Mouse (Mus musculus) right cerebral cortex, postnatal 4 days (tissue): ENCODE results near the gene Slc16a14.
"Not testable (repeated sequence)": the region's sequence is repeated elsewhere in the genome, so short reads cannot be mapped to it uniquely, and the experiment has no call there.

Experiments
- DNase-seq: peaks from one replicate; pipeline ENCODE4 v3.0.0-alpha.2; 2022

Slc16a14 gene

DNA sequence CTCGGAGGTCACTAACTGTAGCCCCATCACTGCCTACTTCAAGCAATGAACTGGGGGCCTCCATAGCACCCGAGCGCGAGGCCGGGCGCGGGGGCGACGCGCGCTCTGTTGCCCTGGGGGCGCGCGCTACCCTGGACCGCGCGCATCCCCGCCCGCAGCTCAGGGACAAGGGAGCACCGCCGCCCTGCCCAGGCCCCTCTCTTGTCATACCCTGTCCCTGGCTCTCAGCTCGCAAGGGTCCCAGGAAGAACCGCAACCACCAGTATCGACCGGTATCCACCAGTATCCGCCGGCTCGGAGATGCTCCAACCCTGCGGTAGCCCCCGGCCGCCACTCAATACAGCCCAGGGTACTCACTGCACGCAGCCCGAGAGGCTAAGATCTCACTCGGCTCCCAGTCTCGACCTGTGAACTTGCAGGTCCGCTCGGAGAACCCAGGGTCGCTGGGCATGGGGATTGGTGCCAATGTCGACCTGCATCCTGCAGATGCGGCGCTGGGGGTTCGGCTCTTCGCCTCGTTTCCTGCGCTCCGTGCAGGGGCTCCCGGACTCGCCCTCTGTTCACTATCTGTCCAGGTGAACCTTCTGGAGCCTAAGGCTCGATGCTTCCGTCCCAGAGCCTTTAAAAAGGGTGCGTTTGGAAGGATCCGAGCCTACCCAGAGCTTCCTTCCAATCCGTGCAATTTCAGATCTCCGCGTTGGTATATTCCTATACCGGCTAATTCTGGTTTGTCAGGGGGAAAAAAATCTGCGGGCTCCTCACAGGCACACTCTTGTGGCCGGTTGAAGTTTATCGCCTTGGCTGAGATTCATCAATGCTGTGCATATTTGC lies at the start of gene Slc16a14:
Gene Slc16a14, minus strand, starts transcription at position 632 of the 831 bp plus-strand sequence.
- DNase-seq = peak; percentile 65

DNA sequence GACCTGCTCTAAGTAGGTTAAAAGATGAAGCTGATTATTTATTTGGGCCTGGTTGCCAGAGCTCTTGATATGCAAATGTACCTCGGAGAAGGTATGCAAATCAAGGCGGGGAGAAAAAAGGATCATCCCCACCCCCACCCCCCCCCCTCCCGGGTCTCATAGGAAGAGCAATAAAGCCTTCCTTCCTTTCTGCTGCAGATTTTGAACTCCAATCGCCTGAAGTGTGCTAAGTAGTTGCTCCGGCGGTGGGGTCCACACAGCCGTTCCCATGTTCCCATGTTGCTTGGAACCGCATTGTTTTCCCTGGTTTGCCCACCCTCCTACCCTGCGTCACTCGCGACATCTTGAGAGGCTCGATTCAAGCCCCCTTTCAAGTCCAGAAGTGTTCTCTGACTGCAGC lies 26.8 kb upstream of the Slc16a14 start:
- not testable (repeated sequence) for DNase-seq

DNA sequence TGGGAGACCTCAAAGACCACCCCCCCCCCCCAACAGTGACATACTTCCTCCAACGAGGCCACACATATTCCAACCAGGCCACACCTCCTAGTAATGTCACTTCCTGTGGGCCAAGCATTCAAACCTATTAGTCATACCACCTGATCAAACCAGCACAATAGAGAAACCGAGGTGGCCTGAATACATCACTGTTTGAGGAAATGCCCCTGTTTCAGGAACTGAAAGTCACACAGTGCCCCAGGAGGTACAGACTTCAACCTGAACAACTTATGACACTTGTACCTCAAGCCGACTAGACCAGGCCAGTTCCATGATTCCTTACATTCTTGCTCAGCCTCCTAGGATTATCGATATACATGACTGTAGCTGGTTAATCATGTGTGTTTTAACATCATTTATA lies 22.8 kb upstream of the Slc16a14 start:
- not testable (repeated sequence) for DNase-seq

DNA sequence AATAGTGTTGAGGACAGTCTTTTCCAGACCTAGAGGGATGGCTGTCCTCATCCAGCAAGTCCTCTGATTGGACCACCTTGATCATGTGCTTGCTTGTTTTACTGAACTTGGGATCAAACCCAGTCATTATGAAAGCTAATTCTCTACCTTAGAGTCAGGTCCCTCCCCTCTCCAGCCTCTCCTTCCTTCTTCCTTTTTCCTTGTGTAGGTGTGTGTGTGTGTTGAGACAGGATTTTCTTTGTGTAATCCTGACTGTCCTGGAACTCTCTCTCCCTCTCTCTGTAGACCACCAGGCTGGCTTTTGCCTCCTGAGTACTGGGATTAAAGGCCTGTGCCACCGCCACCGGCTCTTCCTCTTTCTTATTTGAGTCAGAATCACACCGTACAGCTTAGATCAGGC lies 21.8 kb upstream of the Slc16a14 start:
- not testable (repeated sequence) for DNase-seq

DNA sequence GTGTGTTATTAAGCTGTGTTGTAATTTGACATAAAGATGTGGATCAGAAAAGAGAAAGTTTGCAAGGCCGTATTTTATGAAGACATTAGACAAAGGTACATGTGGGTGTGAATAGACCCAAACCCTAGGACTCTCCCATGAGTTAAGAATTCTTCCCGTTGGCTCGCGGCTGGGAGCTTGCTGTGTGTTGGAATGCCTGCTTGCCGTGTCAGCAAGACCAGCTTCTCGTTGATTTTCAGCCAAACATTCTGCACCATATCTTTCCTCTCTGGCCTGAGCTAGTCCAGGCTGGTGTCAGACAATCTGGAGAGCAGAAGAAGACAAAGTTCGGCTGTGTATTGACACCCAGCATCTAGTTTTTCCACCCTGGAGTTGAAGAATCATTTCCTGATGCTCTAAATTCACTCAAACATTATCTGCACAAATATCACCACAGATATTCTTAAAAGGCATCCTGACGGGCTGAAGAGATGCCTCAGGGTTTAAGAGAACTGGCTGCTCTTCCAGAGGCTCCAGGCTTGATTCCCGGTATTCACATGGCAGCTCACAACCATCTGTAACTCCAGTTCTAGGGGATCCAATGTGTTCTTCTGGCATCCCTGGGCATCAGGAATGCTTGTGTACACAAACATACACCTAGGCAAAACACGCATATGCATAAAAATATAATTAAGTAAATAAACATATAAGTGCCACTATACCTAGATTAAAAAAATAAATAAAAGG lies 17.7 kb upstream of the Slc16a14 start:
- no peak for DNase-seq

DNA sequence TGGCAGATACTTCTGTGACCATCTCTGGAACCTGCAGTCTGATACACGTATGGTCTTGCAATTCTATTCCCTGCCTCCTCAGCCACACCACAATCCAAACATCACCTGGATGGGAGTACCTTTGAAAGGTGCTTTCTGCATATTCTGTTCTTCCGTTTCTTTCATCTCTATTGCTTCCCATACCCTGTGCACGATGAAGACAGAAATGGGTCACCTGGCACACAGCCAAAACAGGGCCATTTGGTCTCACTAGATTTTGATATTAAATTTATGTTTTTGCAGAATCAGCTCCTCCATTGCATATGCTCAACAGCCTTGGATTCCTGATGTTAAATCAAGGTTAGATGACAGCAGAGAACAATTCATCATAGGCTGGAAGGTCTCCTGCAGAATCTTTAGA lies 16.6 kb upstream of the Slc16a14 start:
- no peak for DNase-seq

DNA sequence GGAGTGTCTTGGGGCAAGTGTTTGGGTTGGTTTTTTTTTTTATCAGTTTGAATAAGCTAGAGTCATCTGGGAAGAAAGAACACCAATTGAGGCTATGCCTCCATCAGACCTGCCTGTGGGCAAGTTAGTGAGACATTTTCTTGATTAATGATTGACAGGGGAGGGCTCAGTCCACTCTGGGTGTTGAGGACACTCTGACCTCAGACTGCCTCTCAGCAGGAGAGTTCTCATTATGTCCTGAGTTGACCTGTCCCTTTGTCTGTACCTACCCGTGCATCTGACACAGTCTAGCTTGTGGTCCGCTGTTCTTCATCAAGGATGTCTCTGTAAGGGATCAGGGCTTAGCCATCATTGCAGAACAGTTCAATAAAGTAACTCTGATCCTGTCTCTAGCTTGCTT lies 12.5 kb upstream of the Slc16a14 start:
- DNase-seq = no peak

DNA sequence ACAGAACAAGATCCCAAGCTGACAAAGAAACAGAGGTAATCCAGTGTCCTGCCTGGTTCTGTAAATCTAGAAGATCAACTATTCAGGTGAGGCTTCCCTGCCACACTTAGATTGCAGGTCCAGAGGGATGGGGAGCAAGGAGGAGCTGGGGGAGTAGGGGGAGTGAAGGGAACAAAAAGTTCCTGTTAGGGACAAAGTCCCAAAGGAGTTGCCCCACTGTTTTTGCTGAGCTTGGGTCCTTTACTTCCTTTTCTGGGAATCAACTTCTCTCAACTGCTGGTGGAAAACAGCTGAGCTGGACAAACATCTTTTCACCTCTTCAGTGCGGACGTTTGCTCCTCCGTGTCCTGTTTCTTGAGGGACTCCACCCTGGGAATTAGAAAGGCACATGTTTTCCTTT lies 11.0 kb upstream of the Slc16a14 start:
- DNase-seq = no peak

DNA sequence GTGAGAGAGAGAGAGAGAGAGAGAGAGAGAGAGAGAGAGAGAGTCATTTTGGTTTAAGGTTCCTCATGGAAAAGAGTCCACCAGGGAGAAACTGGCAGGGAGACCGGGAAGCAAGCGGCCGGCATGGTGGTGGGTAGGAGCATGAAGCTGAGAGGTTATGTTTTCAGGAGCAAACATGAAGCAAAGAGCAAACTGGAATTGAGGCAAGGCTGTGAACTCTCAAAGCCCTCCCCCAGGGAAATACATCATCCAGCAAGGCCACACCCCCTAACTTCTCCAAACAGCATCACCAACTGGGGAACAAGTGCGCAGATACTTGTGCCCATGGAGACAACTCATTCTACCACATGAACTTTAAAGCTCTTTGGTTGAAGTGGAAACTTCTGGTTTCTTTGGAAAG lies 8.6 kb upstream of the Slc16a14 start:
- DNase-seq = no peak

DNA sequence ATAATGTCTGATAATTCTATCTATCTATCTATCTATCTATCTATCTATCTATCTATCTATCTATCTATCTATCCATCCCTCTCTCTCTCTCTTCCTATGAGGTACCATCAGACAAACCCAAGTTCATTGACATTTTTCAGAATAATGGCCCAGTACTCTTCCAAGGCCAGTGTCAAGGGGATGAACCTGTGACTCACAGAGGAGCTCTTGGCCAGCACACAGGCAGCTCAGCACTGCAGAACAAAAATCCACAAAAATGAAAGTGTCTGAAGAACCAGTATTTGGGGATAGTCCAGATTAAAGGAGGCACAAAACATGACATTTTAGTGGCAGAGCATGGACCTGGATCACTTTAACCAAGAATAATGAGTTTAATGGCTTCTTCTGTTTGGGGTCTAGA lies 7.7 kb upstream of the Slc16a14 start:
- no peak for DNase-seq

DNA sequence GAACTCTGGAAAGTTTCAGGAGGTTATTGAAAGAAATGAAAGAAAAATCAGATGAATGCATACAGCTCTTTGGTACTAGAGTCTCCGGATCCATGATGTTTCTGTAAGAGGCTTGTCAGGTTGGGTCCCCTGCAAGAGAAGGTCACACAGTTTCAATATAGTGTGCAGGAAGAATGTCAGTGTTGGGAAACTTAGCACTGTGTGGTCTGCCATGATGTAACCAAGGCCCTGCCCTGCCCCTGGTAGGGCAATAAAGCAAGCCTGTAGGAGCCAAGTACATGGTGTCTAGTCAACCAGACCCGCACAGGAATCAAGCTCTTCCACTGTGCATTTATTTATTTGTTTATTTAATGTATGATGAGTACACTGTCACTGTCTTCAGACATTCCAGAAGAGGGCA lies 5.4 kb upstream of the Slc16a14 start:
- DNase-seq = no peak

DNA sequence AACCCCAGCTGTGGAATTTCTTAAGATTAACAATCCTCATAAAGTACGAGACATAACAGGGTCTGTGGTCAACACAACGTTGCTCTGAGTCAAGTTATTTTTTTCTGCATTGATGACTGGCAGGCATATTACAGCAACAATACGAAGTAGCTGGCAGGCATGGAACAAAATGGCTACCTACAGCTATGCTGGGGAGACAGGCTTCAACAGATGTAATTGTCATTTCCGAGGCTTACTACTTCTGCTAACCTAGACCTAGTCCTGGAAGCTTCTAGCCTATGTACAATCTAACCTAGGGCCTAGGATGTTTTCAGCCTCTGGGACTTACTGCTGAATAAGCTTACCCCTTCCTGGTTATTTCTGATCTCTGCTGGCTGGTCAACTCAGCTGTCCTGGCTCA lies 4.5 kb upstream of the Slc16a14 start:
- DNase-seq = no peak

DNA sequence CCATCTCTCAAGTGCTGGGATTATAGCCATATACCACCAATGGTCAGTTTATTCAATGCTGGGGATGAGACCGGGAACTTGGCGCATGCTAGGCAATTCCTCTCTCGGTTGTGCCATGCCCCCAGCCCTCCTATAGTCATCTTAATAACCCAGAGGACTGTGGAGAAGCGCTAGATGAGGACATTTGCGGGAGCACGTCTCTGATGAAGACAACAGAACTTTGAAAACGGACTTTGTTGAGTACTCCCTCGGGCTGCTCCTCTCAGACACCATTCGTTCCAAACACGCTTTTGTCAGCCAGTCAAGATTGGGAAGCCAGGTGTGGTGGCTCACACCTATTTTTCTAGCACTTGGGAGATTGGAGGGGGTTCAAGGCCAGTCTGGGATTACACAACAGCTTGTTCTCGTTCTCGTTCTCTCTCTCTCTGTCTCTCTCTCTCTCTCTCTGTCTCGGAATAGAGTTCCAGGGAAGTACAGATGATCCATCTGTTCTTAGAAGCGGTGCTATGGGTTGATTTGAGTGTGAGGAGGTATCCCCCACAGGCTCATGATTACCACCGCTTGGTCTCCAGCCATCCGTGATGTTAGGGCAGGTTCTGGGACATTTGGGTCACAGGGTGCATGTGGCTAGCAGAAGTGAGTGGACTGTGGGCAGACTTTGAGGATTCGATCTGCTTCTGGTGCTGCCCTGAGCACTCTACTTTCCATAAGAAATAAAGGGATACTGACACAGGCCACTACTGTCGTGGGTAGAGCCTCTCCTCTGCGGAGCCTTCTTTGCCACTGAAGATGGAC lies 2.0 kb upstream of the Slc16a14 start:
- DNase-seq = no peak

DNA sequence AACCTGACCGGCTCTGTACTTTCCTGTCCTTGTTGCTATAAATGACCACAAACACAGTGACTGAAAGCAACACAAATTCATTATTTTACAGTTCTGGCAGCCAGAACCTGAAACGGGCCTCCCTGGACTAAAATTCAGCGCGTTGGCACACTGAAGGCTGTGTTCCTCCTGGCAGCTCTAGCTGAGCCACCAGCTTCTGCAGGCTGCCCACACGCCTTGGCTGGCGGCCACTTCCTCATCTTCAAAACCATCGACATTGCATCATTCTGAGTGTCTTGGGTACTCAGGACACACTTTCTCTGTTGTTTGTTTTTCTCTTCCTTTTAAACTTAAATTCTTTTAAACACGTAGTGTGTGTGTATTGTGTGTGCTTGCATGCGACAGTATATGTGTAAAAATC lies 734 bp upstream of the Slc16a14 start:
- peak; percentile 71 for DNase-seq

DNA sequence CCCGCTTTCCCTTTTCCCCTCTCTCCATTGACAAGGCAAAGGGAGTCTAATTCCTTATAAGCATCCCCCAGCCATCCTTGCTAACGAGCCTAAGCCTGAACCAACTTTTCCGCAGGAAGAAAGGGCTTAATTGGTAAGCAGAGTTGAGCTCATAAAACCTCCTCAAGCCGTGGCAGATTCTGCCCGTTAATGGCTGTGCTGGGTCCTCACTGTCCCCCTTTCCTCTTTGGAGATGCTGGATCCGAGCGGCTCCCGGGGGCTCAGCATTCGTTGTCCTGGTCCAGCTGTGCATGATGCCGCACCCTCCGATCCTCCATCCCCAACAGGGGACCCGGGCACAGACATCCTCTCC lies 807 bp downstream of the Slc16a14 start:
- DNase-seq = no peak

DNA sequence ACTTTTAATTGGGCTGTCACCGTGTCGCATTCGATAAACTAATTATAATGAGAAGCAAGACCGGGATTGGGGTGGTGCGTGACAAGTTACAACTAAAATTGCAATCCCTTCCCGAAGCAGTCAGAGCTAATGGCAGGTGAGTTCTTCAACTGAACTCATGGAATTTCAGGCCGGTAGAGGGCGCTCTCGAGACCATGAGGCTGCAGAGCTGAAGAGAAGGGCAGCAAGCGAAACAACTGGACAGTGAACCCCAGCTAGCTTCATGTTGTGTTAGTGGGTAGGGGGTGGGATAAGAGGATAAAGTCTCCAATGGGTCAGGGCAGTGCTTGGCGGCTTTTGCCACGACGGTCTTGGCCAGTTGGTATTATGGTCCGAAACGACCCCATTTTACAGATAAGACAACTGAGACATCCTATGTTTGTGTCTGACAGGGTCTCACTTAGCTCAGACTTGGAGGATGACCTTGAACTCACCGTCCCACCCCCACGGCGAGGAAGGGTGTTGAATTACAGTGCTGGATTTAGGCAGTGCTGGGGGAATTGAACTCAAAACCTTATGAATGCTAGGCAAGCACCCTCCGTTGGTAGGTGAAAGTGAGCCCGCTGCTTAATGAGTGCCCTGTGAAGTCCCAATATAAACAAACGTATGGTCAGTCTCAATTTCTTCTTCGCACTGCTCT lies 1.3 kb downstream of the Slc16a14 start:
- peak; percentile 92 for DNase-seq

DNA sequence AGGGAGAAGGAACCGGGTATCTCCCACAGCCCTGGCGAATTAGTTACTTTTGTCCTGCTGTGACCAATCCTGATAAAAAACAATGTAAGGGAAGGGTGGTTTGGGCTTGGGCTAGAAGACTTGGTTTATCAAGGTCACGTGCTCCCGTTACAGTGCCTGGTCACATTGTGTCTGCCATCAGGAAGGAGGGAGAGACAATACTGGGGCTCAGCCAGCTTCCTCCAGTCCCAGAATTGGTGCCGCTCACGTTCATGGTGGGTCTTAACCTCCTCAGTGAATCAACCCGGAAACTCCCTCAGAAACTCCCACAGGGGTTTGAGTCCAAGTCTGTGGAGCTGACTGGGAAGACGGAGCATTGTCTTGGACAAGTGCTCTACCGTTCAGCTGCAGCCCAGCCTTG lies 9.3 kb downstream of the Slc16a14 start:
- no peak for DNase-seq

DNA sequence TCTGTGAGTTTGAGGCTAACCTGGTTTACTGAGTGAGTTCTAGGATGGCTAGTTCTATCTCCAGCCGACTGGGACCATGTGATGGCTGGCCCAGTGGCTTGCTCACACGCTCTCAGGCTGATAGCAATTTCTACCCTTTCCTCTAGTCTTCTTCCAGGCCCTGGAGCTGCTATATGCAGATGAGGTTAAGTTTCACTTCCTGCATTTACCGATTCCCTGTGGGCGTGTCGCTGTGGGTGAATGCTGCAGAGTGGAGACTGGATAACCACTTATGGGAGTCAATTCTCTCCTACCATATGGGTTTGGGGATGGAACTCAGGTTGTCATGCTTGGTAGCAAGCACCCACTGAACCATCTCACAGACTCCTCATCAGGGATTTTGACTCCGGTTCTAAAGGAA lies 10.8 kb downstream of the Slc16a14 start:
- DNase-seq = no peak

DNA sequence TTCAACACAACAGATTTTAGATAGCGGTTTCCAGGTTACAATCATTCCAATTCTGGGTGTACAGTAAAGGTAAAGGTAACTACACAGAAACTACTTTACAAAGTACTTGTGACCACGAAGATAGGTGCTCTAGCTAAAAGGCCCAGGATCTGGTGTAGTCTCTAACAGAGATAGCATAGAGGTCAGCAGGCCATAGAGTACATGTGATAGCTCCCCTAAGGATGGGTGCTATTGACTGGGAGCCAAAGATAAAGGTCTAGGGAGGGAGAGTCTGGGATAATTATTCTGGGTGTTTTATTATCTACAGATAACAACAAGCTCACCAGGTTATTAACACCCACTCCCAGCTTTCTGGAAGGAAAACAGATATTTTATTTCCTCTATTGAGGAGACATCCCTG lies 11.5 kb downstream of the Slc16a14 start:
- no peak for DNase-seq

DNA sequence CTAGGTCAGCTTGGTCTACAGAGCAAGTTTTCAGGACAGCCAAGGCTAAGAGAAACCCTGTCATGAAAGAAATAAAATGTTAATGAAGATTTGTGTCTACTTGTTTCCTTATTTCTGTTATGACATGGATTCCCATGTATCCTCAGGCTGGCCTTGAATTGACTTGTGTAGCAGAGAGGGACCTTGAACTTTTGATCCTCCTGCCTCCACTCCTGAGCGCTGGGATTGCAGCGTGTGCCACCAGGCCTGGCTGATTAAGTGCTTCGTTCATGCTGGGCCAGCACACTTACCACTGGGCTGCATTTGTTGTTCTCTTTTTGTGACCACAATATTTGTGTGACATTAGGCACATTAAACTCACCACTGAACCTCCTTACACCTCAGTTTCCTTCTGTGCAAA lies 16.1 kb downstream of the Slc16a14 start:
- no peak for DNase-seq

DNA sequence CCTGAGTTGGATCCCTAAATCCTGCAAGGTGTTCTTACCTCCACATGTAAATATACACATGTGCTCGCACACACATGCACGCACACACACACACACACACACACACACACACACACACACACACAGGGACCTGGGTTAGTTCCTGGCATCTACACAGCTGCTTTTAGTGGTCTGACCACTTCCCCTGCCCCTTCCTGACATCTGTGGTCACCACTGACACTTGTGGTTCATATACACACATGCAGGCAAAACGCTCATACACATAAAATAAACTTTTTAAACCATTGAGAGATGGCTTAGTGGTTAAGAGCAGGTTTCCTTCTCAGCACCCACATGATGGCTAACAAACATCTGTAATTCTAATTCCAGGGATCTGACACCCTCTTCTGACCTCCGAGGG lies 19.9 kb downstream of the Slc16a14 start:
- no peak for DNase-seq

DNA sequence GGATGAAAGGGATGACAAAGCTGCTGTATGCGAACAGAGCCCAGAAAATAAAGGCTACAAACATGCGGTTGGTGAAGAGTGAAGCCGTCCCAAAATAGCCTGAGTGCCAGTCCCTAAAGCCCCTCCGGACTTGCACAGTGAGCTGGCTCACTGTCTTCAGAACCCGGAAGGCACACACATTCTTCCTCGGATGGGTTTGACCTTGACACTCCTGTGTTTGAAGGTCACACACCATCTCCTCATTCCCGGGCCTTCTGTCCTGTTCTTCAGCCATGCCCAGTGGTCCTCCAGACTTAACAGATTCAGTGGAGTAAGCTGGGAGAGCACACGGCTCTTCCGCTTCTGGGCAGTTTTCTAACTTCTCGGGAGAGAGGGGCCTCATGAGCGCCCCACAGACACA lies 22.4 kb downstream of the Slc16a14 start:
- DNase-seq = no peak

DNA sequence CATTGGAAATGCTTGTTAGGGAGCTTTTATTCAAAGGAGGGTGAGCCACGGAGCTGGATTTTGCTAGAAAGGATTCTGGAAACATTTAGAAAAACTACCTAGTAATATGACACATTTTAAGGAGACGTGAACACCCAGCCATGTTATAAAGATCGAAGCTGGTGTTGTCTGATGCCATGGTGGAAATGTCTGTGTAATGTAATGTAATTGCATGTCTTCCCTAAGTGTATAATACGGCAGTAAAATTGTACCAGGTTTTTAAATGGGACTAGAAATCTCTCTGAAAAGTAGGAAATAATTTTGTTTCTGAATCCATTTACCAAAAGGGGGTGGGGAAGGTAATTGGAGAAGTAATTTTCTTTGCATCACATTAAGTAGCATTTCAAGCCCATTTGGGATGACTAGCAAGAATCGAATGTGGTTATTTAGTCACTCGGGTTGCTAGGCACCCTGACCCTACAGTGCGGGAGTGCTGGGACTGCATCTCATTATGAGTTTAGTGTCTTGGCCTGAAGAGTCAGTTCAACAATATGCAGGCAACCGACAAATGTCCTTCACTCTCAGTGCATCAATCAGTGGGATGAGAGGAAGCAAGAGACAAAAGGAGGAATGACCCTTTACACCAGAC lies 24.6 kb downstream of the Slc16a14 start:
- DNase-seq = no peak
